Mouse (Mus musculus): ENCODE results near the gene Trmo.

DNA sequence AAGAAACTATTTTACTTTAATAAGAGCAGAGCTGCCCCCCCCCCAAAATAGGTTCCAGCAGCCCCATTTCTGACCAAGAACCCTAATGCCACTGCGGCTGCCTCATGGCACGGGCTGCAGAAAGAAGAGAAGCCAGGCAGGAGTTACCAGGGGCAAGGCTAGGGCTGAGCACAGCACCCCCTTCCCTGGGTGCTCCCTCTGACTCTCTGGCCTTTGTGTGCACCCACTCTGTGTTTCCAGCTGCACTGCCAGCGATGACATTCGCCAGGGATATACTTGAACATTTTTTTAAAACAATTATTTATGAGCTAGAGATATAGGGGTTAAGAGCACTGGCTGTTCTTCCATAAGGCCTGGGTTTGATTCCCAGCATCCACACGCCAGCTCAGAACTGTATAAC is 39.7 kb downstream of the Trmo start:
- TF ChIP-seq POLR2A (IDR thresholded peaks at IDR 0.05; ENCODE audit: borderline replicate concordance, control insufficient read depth, low read depth, low read length) (no peak), CTCF (IDR thresholded peaks at IDR 0.05; ENCODE audit: control insufficient read depth, insufficient read depth, low read length) (no peak)

Data from bone marrow, adult 2 months (tissue).